Mouse (Mus musculus) G1E (cell line): ENCODE measurements at regions not wholly inside any gene's neighbourhood (a gene's known extent, or its start where the extent isn't known, plus 50 kb on each side); places are given as distances from the start of the nearest gene placed in this dataset.

Experiments used
- ATAC-seq: 2 replicates; pipeline ENCODE4 v1.8.0; 2016; ENCODE audit warnings: mild to moderate bottlenecking; ENCODE audit not compliant: insufficient number of reproducible peaks, poor library complexity, low FRiP score, severe bottlenecking; ENCODE audit errors: extremely low read depth
- DNase-seq: peaks from one replicate; pipeline ENCODE4 v3.0.0; 2012; ENCODE audit warnings: low spot score
- H3K27me3 ChIP-seq: 2 replicates; pipeline ENCODE4 v1.6.1; 2012; ENCODE audit warnings: mild to moderate bottlenecking, low read length, inconsistent platforms; ENCODE audit not compliant: insufficient read depth
- H3K36me3 ChIP-seq: replicated peaks from 2 replicates; pipeline ENCODE3; 2012; ENCODE audit warnings: mild to moderate bottlenecking, inconsistent platforms
- H3K4me1 ChIP-seq: 2 replicates; pipeline ENCODE4 v1.6.1; 2012; ENCODE audit warnings: low read depth, low read length, inconsistent platforms, mixed read lengths; ENCODE audit not compliant: insufficient read depth
- H3K4me3 ChIP-seq: 2 replicates; pipeline ENCODE4 v1.5.1; 2012; ENCODE audit warnings: low read depth, mild to moderate bottlenecking, inconsistent platforms, low read length, moderate library complexity, mixed read lengths
- H3K9me3 ChIP-seq: replicated peaks from 2 replicates; pipeline ENCODE4 v1.6.1; 2012; ENCODE audit warnings: inconsistent platforms
- CTCF ChIP-seq: IDR thresholded peaks from 2 replicates; pipeline ENCODE4 v1.5.1; 2012; ENCODE audit warnings: low read depth, low read length, inconsistent platforms, mixed read lengths
- GATA1 ChIP-seq: IDR thresholded peaks from 2 replicates; pipeline ENCODE4 v1.6.1; 2012; ENCODE audit warnings: borderline replicate concordance, low read length, inconsistent platforms, mixed read lengths
- GATA2 ChIP-seq: IDR thresholded peaks from 2 replicates; pipeline ENCODE4 v1.6.1; 2012; ENCODE audit warnings: low read depth, low read length, inconsistent platforms, borderline replicate concordance
- POLR2AphosphoS5 ChIP-seq: IDR thresholded peaks from 2 replicates; pipeline ENCODE4 v1.6.1; 2012; ENCODE audit warnings: low read depth, low read length, inconsistent platforms; ENCODE audit not compliant: insufficient replicate concordance
- TAL1 ChIP-seq: conservative IDR thresholded peaks from 2 replicates; pipeline ENCODE4 v1.6.1; 2012; ENCODE audit warnings: low read depth, low read length, inconsistent platforms, mixed read lengths

- H3K4me3 ChIP-seq, result no peak overlapping the region
Observed at GRCm38 (mm10) chr1:61074127-61074526, 96.4 kb downstream of the Icos start.

GRCm38 (mm10) chr1:61075335-61075734 lies 97.6 kb downstream of the Icos start:
- H3K36me3 ChIP-seq, result no peaks in the 10 kb centered on the region
- DNase-seq, result no peak
- no peaks in the 10 kb centered on the region for H3K9me3 ChIP-seq
- TF ChIP-seq POLR2AphosphoS5 (no peak), GATA2 (no peak), GATA1 (no peak), TAL1 (no peak), CTCF (no peak)
- no peak for ATAC-seq
- H3K4me3 ChIP-seq, result no peak overlapping the region
- no peaks in the 10 kb centered on the region for H3K4me1 ChIP-seq
- no peaks in the 10 kb centered on the region for H3K27me3 ChIP-seq

More at GRCm38 (mm10) chr1:61074127-61074526, 96.4 kb downstream of the Icos start:
- no peaks in the 10 kb centered on the region for H3K36me3 ChIP-seq
- no peak for ATAC-seq
- H3K9me3 ChIP-seq, result no peaks in the 10 kb centered on the region
- TF ChIP-seq TAL1 (no peak), CTCF (no peak), GATA1 (no peak), POLR2AphosphoS5 (no peak), GATA2 (no peak)
- H3K27me3 ChIP-seq, result no peaks in the 10 kb centered on the region
- no peak for DNase-seq
- H3K4me1 ChIP-seq, result no peaks in the 10 kb centered on the region

GRCm38 (mm10) chr1:61084732-61085131 lies 107.0 kb downstream of the Icos start:
- H3K27me3 ChIP-seq, result peaks cover 6% of the 10 kb centered on the region; the same call in 1 of the 2 replicates
- no peak overlapping the region for H3K4me3 ChIP-seq
- no peak for DNase-seq
- ATAC-seq, result no peak
- H3K4me1 ChIP-seq, result no peaks in the 10 kb centered on the region
- TF ChIP-seq GATA2 (no peak), POLR2AphosphoS5 (no peak), TAL1 (no peak), CTCF (no peak), GATA1 (no peak)
- H3K9me3 ChIP-seq, result no peaks in the 10 kb centered on the region
- H3K36me3 ChIP-seq, result no peaks in the 10 kb centered on the region

- no peaks in the 10 kb centered on the region for H3K9me3 ChIP-seq
- H3K4me1 ChIP-seq, result no peaks in the 10 kb centered on the region
- no peaks in the 10 kb centered on the region for H3K36me3 ChIP-seq
- peaks cover 6% of the 10 kb centered on the region; the same call in 1 of the 2 replicates for H3K27me3 ChIP-seq
- no peak for TF ChIP-seq GATA2
- H3K4me3 ChIP-seq, result no peak overlapping the region
- no peak for DNase-seq
- no peak for ATAC-seq
Observed at GRCm38 (mm10) chr1:61086811-61087210, 109.1 kb downstream of the Icos start.

GRCm38 (mm10) chr1:61090801-61091200 lies 113.1 kb downstream of the Icos start:
- TF ChIP-seq POLR2AphosphoS5 (no peak), CTCF (no peak), GATA1 (no peak), GATA2 (no peak), TAL1 (no peak)
- no peak for DNase-seq
- no peak for ATAC-seq
- H3K4me1 ChIP-seq, result no peaks in the 10 kb centered on the region
- peaks cover 3% of the 10 kb centered on the region; the same call in 1 of the 2 replicates for H3K27me3 ChIP-seq
- no peak overlapping the region for H3K4me3 ChIP-seq
- no peaks in the 10 kb centered on the region for H3K36me3 ChIP-seq
- H3K9me3 ChIP-seq, result no peaks in the 10 kb centered on the region

- DNase-seq (no peak), ATAC-seq (no peak)
- Histone ChIP-seq H3K4me1 (no peaks in the 10 kb centered on the region), H3K27me3 (no peaks in the 10 kb centered on the region; the same call in 1 of the 2 replicates), H3K4me3 (no peak overlapping the region), H3K9me3 (no peaks in the 10 kb centered on the region), H3K36me3 (no peaks in the 10 kb centered on the region)
- no peak for TF ChIP-seq TAL1
- no peak for TF ChIP-seq GATA2
- no peak for TF ChIP-seq CTCF
- TF ChIP-seq POLR2AphosphoS5, result no peak
- no peak for TF ChIP-seq GATA1
Observed at GRCm38 (mm10) chr1:61095481-61096165, 117.9 kb downstream of the Icos start.

GRCm38 (mm10) chr1:61099341-61099740 lies 121.6 kb downstream of the Icos start:
- Histone ChIP-seq H3K4me1 (0 out of 2 replicates have a peak, but pooled peaks cover 2% of the 10 kb centered on the region), H3K27me3 (no peaks in the 10 kb centered on the region; the same call in 1 of the 2 replicates), H3K9me3 (no peaks in the 10 kb centered on the region), H3K36me3 (no peaks in the 10 kb centered on the region), H3K4me3 (no peak overlapping the region)
- TF ChIP-seq TAL1 (no peak), GATA2 (no peak), POLR2AphosphoS5 (no peak), GATA1 (no peak), CTCF (no peak)
- ATAC-seq, result no peak
- DNase-seq, result no peak
